Comparison of ENCODE assay signal across 8 mouse cellular contexts in genomic region chr11:69802648-69803105, GRCm38 (mm10). TPM values are rescaled to one million over a fixed set of nuclear protein-coding genes. Genes with fewer than 3 reads are reported as not detected.
DNase-seq lines count a peak whose midpoint lies in the region; ATAC-seq lines count a peak whose summit lies in the region.

No protein-coding gene starts in this region.

- intact Hi-C loops in gastrocnemius, postnatal 14 days (cut with DNase I; ENCODE audit: low total_unique reads): loop anchor here (5.0 kb wide), 1 partner anchor 35 kb away; the partner anchor contains the start of genes Nlgn2 and Tmem256
- intact Hi-C loops in left cerebral cortex, postnatal 25 days (cut with DNase I): loop anchor here (2.0 kb wide), 2 partner anchors 34 to 44 kb away; partner anchors contain the start of genes Nlgn2 and Polr2a

- DNase-seq in T-cell, adult 2 months (ENCODE audit: low spot score): peak; percentile 57
- DNase-seq in cerebellum, postnatal 36 days: peak; percentile 52 to 67
- peak; percentile 90 for DNase-seq in gastrocnemius, postnatal 14 days
- DNase-seq in induced T-regulatory cell, adult 2 months (ENCODE audit: low read depth): peak; percentile 77
- peak; percentile 74 to 80 for DNase-seq in left cerebral cortex, postnatal 25 days (ENCODE audit: low spot score in 2 of 2)
- DNase-seq in right cerebral cortex, postnatal 36 days (ENCODE audit: low spot score in 2 of 2): peak; percentile 62 to 64

- ATAC-seq in megakaryocyte progenitor cell, adult 5-6 weeks (replicated peaks; ENCODE audit: poor library complexity): peak; percentile 56
- ATAC-seq in monocyte, adult 5-6 weeks (replicated peaks; ENCODE audit: insufficient number of reproducible peaks, low FRiP score, low TSS enrichment, poor library complexity, severe bottlenecking): no peak

RNA-seq across cellular contexts. Expression of gene Fgf11, which starts 1.0 kb away (rescaled TPM):
- total RNA-seq in gastrocnemius, postnatal 14 days (2021): 1 to 10 TPM; 6.6 to 8.0 TPM
- 10 to 100 TPM; 14.9 to 17.2 TPM for total RNA-seq in left cerebral cortex, postnatal 25 days (2021)
- total RNA-seq in megakaryocyte progenitor cell, adult 5-6 weeks (2015): 0.22 and 0.52 TPM in 2 replicates
- 0.21 and 0.41 TPM in 2 replicates for total RNA-seq in megakaryocyte progenitor cell, adult 5-6 weeks (2017)
- 0.64 TPM in 1 of 3 replicates, not detected in the others for total RNA-seq in monocyte, adult 5-6 weeks (2017)

RNA-seq across cellular contexts. Expression of gene Tmem102, which starts 2.7 kb away (rescaled TPM):
- total RNA-seq in gastrocnemius, postnatal 14 days (2021): under 1 TPM; 0.16 to 0.27 TPM
- not detected for total RNA-seq in left cerebral cortex, postnatal 25 days (2021)
- total RNA-seq in megakaryocyte progenitor cell, adult 5-6 weeks (2015): not detected in 2 replicates
- not detected in 2 replicates for total RNA-seq in megakaryocyte progenitor cell, adult 5-6 weeks (2017)
- total RNA-seq in monocyte, adult 5-6 weeks (2017): not detected in 3 replicates

RNA-seq across cellular contexts. Expression of gene Chrnb1, which starts 6.9 kb away (rescaled TPM):
- total RNA-seq in gastrocnemius, postnatal 14 days (2021): 10 to 100 TPM; 75.5 to 80.7 TPM
- 1 to 10 TPM; 1.3 to 2.0 TPM for total RNA-seq in left cerebral cortex, postnatal 25 days (2021)
- total RNA-seq in megakaryocyte progenitor cell, adult 5-6 weeks (2015): 0.24 and 1.6 TPM in 2 replicates
- 0.04 and 0.44 TPM in 2 replicates for total RNA-seq in megakaryocyte progenitor cell, adult 5-6 weeks (2017)
- total RNA-seq in monocyte, adult 5-6 weeks (2017): 2.3 to 5.8 TPM (median 2.7 TPM) in 3 replicates

RNA-seq across cellular contexts. Expression of gene Gm39566, which starts 12.4 kb away (rescaled TPM):
- not detected for total RNA-seq in gastrocnemius, postnatal 14 days (2021)
- not detected for total RNA-seq in left cerebral cortex, postnatal 25 days (2021)
- total RNA-seq in megakaryocyte progenitor cell, adult 5-6 weeks (2015): not detected in 2 replicates
- total RNA-seq in megakaryocyte progenitor cell, adult 5-6 weeks (2017): not detected in 2 replicates
- total RNA-seq in monocyte, adult 5-6 weeks (2017): not detected in 3 replicates

RNA-seq across cellular contexts. Expression of gene Spem2, which starts 15.6 kb away (rescaled TPM):
- not detected for total RNA-seq in gastrocnemius, postnatal 14 days (2021)
- not detected for total RNA-seq in left cerebral cortex, postnatal 25 days (2021)
- total RNA-seq in megakaryocyte progenitor cell, adult 5-6 weeks (2015): not detected in 2 replicates
- total RNA-seq in megakaryocyte progenitor cell, adult 5-6 weeks (2017): not detected in 2 replicates
- total RNA-seq in monocyte, adult 5-6 weeks (2017): 0.29 TPM in 1 of 3 replicates, not detected in the others

Comparison
In these comparisons a context has a peak if more than half of its experiments do, and no peak if none do; other contexts are left out.
1. RNA of gene Chrnb1, which starts 6.9 kb away (total RNA-seq): 75.5 to 80.7 TPM in gastrocnemius, postnatal 14 days; 2.3 to 5.8 TPM in monocyte, adult 5-6 weeks, 1.3 to 2.0 TPM in left cerebral cortex, postnatal 25 days and 0.04 to 1.6 TPM in megakaryocyte progenitor cell, adult 5-6 weeks; every median in the first group is over 10 times any median in the second.
2. Peak in every context shown above with its lines, with median percentiles within 50 percentile points of each other: DNase-seq.